Mouse (Mus musculus) ES-Bruce4 (cell line): ENCODE data around the gene Rxrb.

Experiments
- CTCF ChIP-seq: IDR thresholded peaks from one replicate; pipeline ENCODE4 v1.8.1; 2011; ENCODE audit warnings: low read depth, low read length
- EP300 ChIP-seq: IDR thresholded peaks from 2 replicates; pipeline ENCODE4 v1.6.1; 2011; ENCODE audit warnings: low read depth, low read length; ENCODE audit not compliant: insufficient read depth
- POLR2A ChIP-seq: IDR thresholded peaks from one replicate; pipeline ENCODE4 v1.8.1; 2011; ENCODE audit warnings: low read length; ENCODE audit not compliant: insufficient read depth

DNA sequence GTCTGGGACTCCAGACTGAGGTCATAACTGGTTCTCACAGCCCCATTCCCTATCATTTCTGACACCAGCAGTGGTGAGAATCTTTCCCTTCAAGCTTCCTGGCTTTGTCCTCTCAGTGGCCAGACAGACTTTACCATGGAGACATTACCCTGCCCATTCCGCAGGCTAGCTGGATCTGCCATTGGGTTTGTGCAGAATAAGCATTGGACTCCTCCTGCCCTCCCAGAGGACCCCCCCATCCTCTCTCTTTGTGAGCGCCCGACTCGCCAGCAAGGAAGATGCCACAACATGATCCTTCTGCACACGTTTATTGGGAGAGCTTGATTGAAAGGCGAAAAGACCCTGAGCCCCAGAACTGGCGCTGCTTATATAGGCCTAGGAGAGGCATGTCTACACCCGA is 18.2 kb upstream of the Rxrb start:
- no peak for TF ChIP-seq POLR2A
- no peak for TF ChIP-seq CTCF
- no peak for TF ChIP-seq EP300
